Mouse (Mus musculus) embryonic fibroblast, embryonic 13.5 days (primary cell): ENCODE results near the gene B3galt1. TPM values are rescaled to one million over a fixed set of nuclear protein-coding genes. Genes with fewer than 3 reads are reported as not detected.

ENCODE experiments used
- H3K27ac ChIP-seq: 2 replicates; pipeline ENCODE4 v1.5.1; 2012; ENCODE audit warnings: low read length, control low read depth, inconsistent platforms; ENCODE audit not compliant: insufficient read depth
- H3K4me1 ChIP-seq: 2 replicates; pipeline ENCODE4 v1.6.1; 2011; ENCODE audit warnings: low read length; ENCODE audit not compliant: control insufficient read depth, insufficient read depth
- H3K4me3 ChIP-seq: 2 replicates; pipeline ENCODE4 v1.5.1; 2011; ENCODE audit warnings: mild to moderate bottlenecking, control low read depth, low read length; ENCODE audit not compliant: insufficient read depth
- CTCF ChIP-seq: IDR thresholded peaks from 2 replicates; pipeline ENCODE4 v1.5.1; 2011; ENCODE audit warnings: mild to moderate bottlenecking, control low read depth, low read length, moderate library complexity, borderline replicate concordance; ENCODE audit not compliant: insufficient read depth
- POLR2A ChIP-seq: IDR thresholded peaks from 2 replicates; pipeline ENCODE4 v1.6.1; 2011; ENCODE audit warnings: low read depth, mild to moderate bottlenecking, control low read depth, low read length, moderate library complexity
- polyA plus RNA-seq: library from polyadenylated mRNA; stranded (reverse); fragments of >200 nt; gene quantifications from 2 replicates; pipeline ENCODE4 v1.2.4, GENCODE M21; 2011; ENCODE audit warnings: low read depth; ENCODE audit not compliant: missing spikeins, insufficient read length

B3galt1 gene
- polyA plus RNA-seq, 1 experiment = 3.7 TPM

GRCm38 (mm10) chr2:67975764-67976163, 410.1 kb downstream of the B3galt1 start:
- H3K4me3 ChIP-seq = no peak overlapping the region
- no peak for TF ChIP-seq CTCF
- TF ChIP-seq POLR2A = no peak
- H3K4me1 ChIP-seq = no peaks in the 10 kb centered on the region
- no peak overlapping the region for H3K27ac ChIP-seq

GRCm38 (mm10) chr2:67976488-67976887, 410.8 kb downstream of the B3galt1 start:
- TF ChIP-seq POLR2A (no peak), CTCF (no peak)
- no peak overlapping the region for H3K27ac ChIP-seq
- no peaks in the 10 kb centered on the region for H3K4me1 ChIP-seq
- H3K4me3 ChIP-seq = no peak overlapping the region

- TF ChIP-seq CTCF = no peak
- TF ChIP-seq POLR2A = no peak
- no peak overlapping the region for H3K27ac ChIP-seq
- no peaks in the 10 kb centered on the region for H3K4me1 ChIP-seq
- no peak overlapping the region for H3K4me3 ChIP-seq
Measured at GRCm38 (mm10) chr2:67977620-67978262, 412.1 kb downstream of the B3galt1 start.

GRCm38 (mm10) chr2:67983563-67983962, 417.9 kb downstream of the B3galt1 start:
- Histone ChIP-seq H3K27ac (no peak overlapping the region), H3K4me1 (no peaks in the 10 kb centered on the region), H3K4me3 (no peak overlapping the region)
- TF ChIP-seq CTCF = no peak
- TF ChIP-seq POLR2A = no peak

GRCm38 (mm10) chr2:67985133-67985532, 419.5 kb downstream of the B3galt1 start:
- no peak for TF ChIP-seq CTCF
- no peak for TF ChIP-seq POLR2A
- no peak overlapping the region for H3K27ac ChIP-seq
- H3K4me1 ChIP-seq = no peaks in the 10 kb centered on the region
- H3K4me3 ChIP-seq = no peak overlapping the region

GRCm38 (mm10) chr2:67993421-67993820, 427.8 kb downstream of the B3galt1 start:
- Histone ChIP-seq H3K4me1 (no peaks in the 10 kb centered on the region), H3K27ac (no peak overlapping the region), H3K4me3 (no peak overlapping the region)
- no peak for TF ChIP-seq POLR2A
- no peak for TF ChIP-seq CTCF

GRCm38 (mm10) chr2:68003091-68003490, 437.4 kb downstream of the B3galt1 start:
- Histone ChIP-seq H3K4me1 (no peaks in the 10 kb centered on the region), H3K27ac (no peak overlapping the region), H3K4me3 (no peak overlapping the region)
- no peak for TF ChIP-seq CTCF
- no peak for TF ChIP-seq POLR2A

GRCm38 (mm10) chr2:68005210-68005609, 439.5 kb downstream of the B3galt1 start:
- no peak for TF ChIP-seq POLR2A
- TF ChIP-seq CTCF = no peak
- no peak overlapping the region for H3K4me3 ChIP-seq
- H3K4me1 ChIP-seq = no peaks in the 10 kb centered on the region
- no peak overlapping the region for H3K27ac ChIP-seq

- H3K4me1 ChIP-seq = no peaks in the 10 kb centered on the region
- H3K4me3 ChIP-seq = no peak overlapping the region
- H3K27ac ChIP-seq = no peak overlapping the region
- no peak for TF ChIP-seq POLR2A
- no peak for TF ChIP-seq CTCF
Measured at GRCm38 (mm10) chr2:68005711-68006110, 440.0 kb downstream of the B3galt1 start.

GRCm38 (mm10) chr2:68011336-68011735, 445.7 kb downstream of the B3galt1 start:
- peaks cover 7% of the 10 kb centered on the region for H3K4me1 ChIP-seq
- H3K4me3 ChIP-seq = no peak overlapping the region
- TF ChIP-seq CTCF (no peak), POLR2A (no peak)
- H3K27ac ChIP-seq = no peak overlapping the region

GRCm38 (mm10) chr2:68020251-68020680, 454.6 kb downstream of the B3galt1 start:
- no peak for TF ChIP-seq CTCF
- TF ChIP-seq POLR2A = no peak
- no peak overlapping the region for H3K4me3 ChIP-seq
- peaks cover 2% of the 10 kb centered on the region; the same call in 1 of the 2 replicates for H3K4me1 ChIP-seq
- no peak overlapping the region for H3K27ac ChIP-seq
